Mouse (Mus musculus) embryonic facial prominence, embryonic 14.5 days (tissue): ENCODE results near the gene Fgfr1op2. TPM values are rescaled to one million over a fixed set of nuclear protein-coding genes. Genes with fewer than 3 reads are reported as not detected.

Experiments used
- ATAC-seq: fragments of 200-750 bp; cut with Nextera tagmentation; 2 replicates; pipeline ENCODE4 v1.8.0; 2017; ENCODE audit warnings: low read depth, moderate number of reproducible peaks, moderate TSS enrichment
- DNase-seq: peaks from one replicate; pipeline ENCODE4 v3.0.0-alpha.2; 2015; ENCODE audit warnings: low spot score
- H3K27ac ChIP-seq: fragments of 300-500 bp; sonication (generic); replicated peaks from 2 replicates; pipeline ENCODE4 v1.5.1; 2014; ENCODE audit warnings: low read depth, mild to moderate bottlenecking, low read length, moderate library complexity
- H3K27me3 ChIP-seq: fragments of 300-500 bp; sonication (generic); replicated peaks from 2 replicates; pipeline ENCODE4 v1.6.1; 2014; ENCODE audit warnings: low read length; ENCODE audit not compliant: control insufficient read depth, insufficient read depth
- H3K36me3 ChIP-seq: fragments of 300-500 bp; sonication (generic); 2 replicates; pipeline ENCODE4 v1.6.1; 2014; ENCODE audit warnings: low read length, mixed read lengths; ENCODE audit not compliant: control insufficient read depth, insufficient read depth
- H3K4me1 ChIP-seq: fragments of 300-500 bp; sonication (generic); 2 replicates; pipeline ENCODE4 v1.6.1; 2014; ENCODE audit warnings: antibody characterized with exemption, low read length; ENCODE audit not compliant: control insufficient read depth, insufficient read depth
- H3K4me2 ChIP-seq: fragments of 300-500 bp; sonication (generic); 2 replicates; pipeline ENCODE4 v1.6.1; 2014; ENCODE audit warnings: low read depth, mild to moderate bottlenecking, low read length, moderate library complexity, mixed read lengths
- H3K4me3 ChIP-seq: fragments of 300-500 bp; sonication (generic); 2 replicates; pipeline ENCODE4 v1.5.1; 2014; ENCODE audit warnings: low read depth, mild to moderate bottlenecking, low read length
- H3K9ac ChIP-seq: fragments of 300-500 bp; sonication (generic); 2 replicates; pipeline ENCODE4 v1.6.1; 2014; ENCODE audit warnings: low read depth, mild to moderate bottlenecking, low read length, moderate library complexity, mixed read lengths
- H3K9me3 ChIP-seq: fragments of 300-500 bp; sonication (generic); 2 replicates; pipeline ENCODE4 v1.6.1; 2016; ENCODE audit warnings: low read length; ENCODE audit not compliant: control insufficient read depth
- WGBS: fragments of 180-500 bp; shearing (Covaris S2); extraction: QIAGEN DNeasy Blood & Tissue Kit; methylation state at CpG from one replicate; pipeline ENCODE4 v1.1.7; 2014; 5-methylcytosine and 5-hydroxymethylcytosine counted together
- polyA plus RNA-seq: library from polyadenylated mRNA; unstranded; fragments of >200 nt; fragmentation: Nextera tagmentation; extraction: Ambion mirVana; gene quantifications from 2 replicates; pipeline ENCODE4 v1.2.1, GENCODE M21; 2014

The Fgfr1op2 gene
- polyA plus RNA-seq, 1 experiment from 2014 or later, result 94.2 TPM

- WGBS, result 42% methylated on average over 8 of the region's 8 CpGs
- ATAC-seq (no peak), DNase-seq (peak; percentile 12)
- no peak overlapping the region for H3K27ac ChIP-seq
- peak overlapping the region; percentile 79 for H3K4me3 ChIP-seq
- peak overlapping the region; percentile 77 for H3K4me2 ChIP-seq
- no peaks in the 10 kb centered on the region for H3K36me3 ChIP-seq
- H3K4me1 ChIP-seq, result peaks cover 15% of the 10 kb centered on the region
- peak overlapping the region; percentile 90 for H3K9ac ChIP-seq
- H3K9me3 ChIP-seq, result no peaks in the 10 kb centered on the region
- H3K27me3 ChIP-seq, result no peaks in the 10 kb centered on the region
Measured at GRCm38 (mm10) chr6:146633097-146633496, 56.1 kb downstream of the Fgfr1op2 start.

- Histone ChIP-seq H3K9ac (peak overlapping the region; percentile 90), H3K4me2 (peak overlapping the region; percentile 77), H3K9me3 (no peaks in the 10 kb centered on the region), H3K27me3 (no peaks in the 10 kb centered on the region), H3K27ac (peak overlapping the region; percentile 88), H3K4me1 (peaks cover 15% of the 10 kb centered on the region), H3K36me3 (no peaks in the 10 kb centered on the region), H3K4me3 (peak overlapping the region; percentile 79)
- peak; percentile 55 for DNase-seq
- peak; percentile 19; the same call in 1 of the 2 replicates for ATAC-seq
- 11% methylated on average over 14 of the region's 14 CpGs for WGBS
Measured at GRCm38 (mm10) chr6:146633629-146634014, 56.6 kb downstream of the Fgfr1op2 start.

- ATAC-seq (peak; percentile 95), DNase-seq (peak; percentile 95)
- WGBS, result under 1% methylated on average over 36 of the region's 82 CpGs
- Histone ChIP-seq H3K27ac (peak overlapping the region; percentile 88), H3K9ac (peak overlapping the region; percentile 90), H3K9me3 (no peaks in the 10 kb centered on the region), H3K4me1 (peaks cover 15% of the 10 kb centered on the region), H3K27me3 (no peaks in the 10 kb centered on the region), H3K4me3 (peak overlapping the region; percentile 79), H3K4me2 (peak overlapping the region; percentile 77), H3K36me3 (no peaks in the 10 kb centered on the region)
Measured at GRCm38 (mm10) chr6:146634015-146634722, 57.2 kb downstream of the Fgfr1op2 start.

GRCm38 (mm10) chr6:146634759-146635606 is 58.0 kb downstream of the Fgfr1op2 start:
- H3K4me1 ChIP-seq, result peaks cover 15% of the 10 kb centered on the region
- no peaks in the 10 kb centered on the region for H3K27me3 ChIP-seq
- peak overlapping the region; percentile 77 for H3K4me2 ChIP-seq
- H3K9me3 ChIP-seq, result no peaks in the 10 kb centered on the region
- ATAC-seq, result no peak
- H3K27ac ChIP-seq, result peak overlapping the region; percentile 88; the same call in 1 of the 2 replicates
- H3K4me3 ChIP-seq, result peak overlapping the region; percentile 79; the same call in 1 of the 2 replicates
- no peaks in the 10 kb centered on the region for H3K36me3 ChIP-seq
- H3K9ac ChIP-seq, result no peak overlapping the region
- WGBS, result 53% methylated on average over 4 of the region's 4 CpGs
- no peak for DNase-seq

- no peak for ATAC-seq
Measured at GRCm38 (mm10) chr6:146636482-146636881, 59.5 kb downstream of the Fgfr1op2 start.

GRCm38 (mm10) chr6:146640068-146640965 is 63.3 kb downstream of the Fgfr1op2 start:
- Histone ChIP-seq H3K4me3 (no peak overlapping the region), H3K36me3 (no peaks in the 10 kb centered on the region), H3K9ac (no peak overlapping the region), H3K4me2 (no peak overlapping the region), H3K27ac (no peak overlapping the region), H3K27me3 (no peaks in the 10 kb centered on the region), H3K4me1 (peaks cover 8% of the 10 kb centered on the region), H3K9me3 (no peaks in the 10 kb centered on the region)
- no peak for ATAC-seq
- no peak for DNase-seq
- 82% methylated on average over 7 of the region's 7 CpGs for WGBS

More at GRCm38 (mm10) chr6:146636482-146636881, 59.5 kb downstream of the Fgfr1op2 start:
- H3K27me3 ChIP-seq, result no peaks in the 10 kb centered on the region
- no peaks in the 10 kb centered on the region for H3K9me3 ChIP-seq
- peaks cover 15% of the 10 kb centered on the region for H3K4me1 ChIP-seq
- no peak overlapping the region for H3K4me3 ChIP-seq
- H3K36me3 ChIP-seq, result no peaks in the 10 kb centered on the region
- WGBS, result 83% methylated on average over 5 of the region's 5 CpGs
- H3K27ac ChIP-seq, result no peak overlapping the region
- no peak overlapping the region for H3K4me2 ChIP-seq
- no peak overlapping the region for H3K9ac ChIP-seq
- DNase-seq, result no peak

GRCm38 (mm10) chr6:146640991-146641390 is 64.0 kb downstream of the Fgfr1op2 start:
- H3K27ac ChIP-seq, result no peak overlapping the region
- H3K9me3 ChIP-seq, result no peaks in the 10 kb centered on the region
- WGBS, result 83% methylated on average over 6 of the region's 6 CpGs
- H3K9ac ChIP-seq, result no peak overlapping the region
- ATAC-seq, result no peak
- H3K36me3 ChIP-seq, result no peaks in the 10 kb centered on the region
- peaks cover 8% of the 10 kb centered on the region for H3K4me1 ChIP-seq
- no peak overlapping the region for H3K4me2 ChIP-seq
- no peaks in the 10 kb centered on the region for H3K27me3 ChIP-seq
- no peak overlapping the region for H3K4me3 ChIP-seq
- DNase-seq, result no peak

GRCm38 (mm10) chr6:146641621-146642210 is 64.7 kb downstream of the Fgfr1op2 start:
- no peak overlapping the region; the same call in 1 of the 2 replicates for H3K27ac ChIP-seq
- no peaks in the 10 kb centered on the region for H3K27me3 ChIP-seq
- H3K9me3 ChIP-seq, result no peaks in the 10 kb centered on the region
- H3K4me3 ChIP-seq, result peak overlapping the region; percentile 86
- no peaks in the 10 kb centered on the region for H3K36me3 ChIP-seq
- DNase-seq (no peak), ATAC-seq (no peak)
- H3K9ac ChIP-seq, result peak overlapping the region; percentile 92
- H3K4me1 ChIP-seq, result peaks cover 8% of the 10 kb centered on the region
- peak overlapping the region; percentile 67 for H3K4me2 ChIP-seq
- 67% methylated on average over 11 of the region's 11 CpGs for WGBS
